Mouse (Mus musculus): ENCODE measurements around the gene Susd6. TPM values are rescaled to one million over a fixed set of nuclear protein-coding genes. Genes with fewer than 3 reads are reported as not detected.

Gene Susd6
- polyA plus RNA-seq, 1 experiment from 2014 or later = 16.1 TPM

- no peak overlapping the region for H3K9ac ChIP-seq (ENCODE audit: low read depth, low read length)
- no peaks in the 10 kb centered on the region for H3K36me3 ChIP-seq (ENCODE audit: insufficient read depth, low read length)
- 18% methylated on average over 7 of the region's 7 CpGs for WGBS
- peak; percentile 42; the same call in 1 of the 2 replicates for ATAC-seq (replicated peaks; ENCODE audit: low FRiP score, low read depth)
- no peaks in the 10 kb centered on the region for H3K9me3 ChIP-seq (replicated peaks; ENCODE audit: low read length)
- H3K27ac ChIP-seq = peak overlapping the region; percentile 19; the same call in 1 of the 2 replicates
- no peak overlapping the region for H3K4me2 ChIP-seq (ENCODE audit: low read length)
- no peaks in the 10 kb centered on the region for H3K27me3 ChIP-seq (ENCODE audit: insufficient read depth, low read length)
- H3K4me3 ChIP-seq (replicated peaks; ENCODE audit: low read depth, low read length) = no peak overlapping the region
- TF ChIP-seq CTCF (IDR thresholded peaks at IDR 0.05; ENCODE audit: low read depth) = no peak
- peak; percentile 50 for DNase-seq (ENCODE audit: low spot score)
- H3K4me1 ChIP-seq (replicated peaks; ENCODE audit: insufficient read depth, low read length) = no peaks in the 10 kb centered on the region
Measured at GRCm38 (mm10) chr12:80925919-80926318, 135.6 kb downstream of the Susd6 start.

- Histone ChIP-seq H3K36me3 (ENCODE audit: insufficient read depth, low read length) (no peaks in the 10 kb centered on the region), H3K4me3 (replicated peaks; ENCODE audit: low read depth, low read length) (no peak overlapping the region), H3K27me3 (ENCODE audit: insufficient read depth, low read length) (no peaks in the 10 kb centered on the region), H3K4me2 (ENCODE audit: low read length) (no peak overlapping the region), H3K4me1 (replicated peaks; ENCODE audit: insufficient read depth, low read length) (no peaks in the 10 kb centered on the region), H3K9ac (ENCODE audit: low read depth, low read length) (no peak overlapping the region), H3K9me3 (replicated peaks; ENCODE audit: low read length) (no peaks in the 10 kb centered on the region), H3K27ac (no peak overlapping the region)
- 80% methylated on average over 4 of the region's 4 CpGs for WGBS
- ATAC-seq (replicated peaks; ENCODE audit: low FRiP score, low read depth) (no peak), DNase-seq (ENCODE audit: low spot score) (no peak)
- no peak for TF ChIP-seq CTCF (IDR thresholded peaks at IDR 0.05; ENCODE audit: low read depth)
Measured at GRCm38 (mm10) chr12:80926550-80926949, 136.2 kb downstream of the Susd6 start.

GRCm38 (mm10) chr12:80927518-80927917 lies 137.2 kb downstream of the Susd6 start:
- H3K9me3 ChIP-seq (replicated peaks; ENCODE audit: low read length) = no peaks in the 10 kb centered on the region
- no peak overlapping the region for H3K4me2 ChIP-seq (ENCODE audit: low read length)
- 67% methylated on average over 1 of the region's 1 CpGs for WGBS
- no peak overlapping the region for H3K27ac ChIP-seq
- H3K4me3 ChIP-seq (replicated peaks; ENCODE audit: low read depth, low read length) = no peak overlapping the region
- no peak for DNase-seq (ENCODE audit: low spot score)
- H3K4me1 ChIP-seq (replicated peaks; ENCODE audit: insufficient read depth, low read length) = no peaks in the 10 kb centered on the region
- no peaks in the 10 kb centered on the region for H3K27me3 ChIP-seq (ENCODE audit: insufficient read depth, low read length)
- no peak for TF ChIP-seq CTCF (IDR thresholded peaks at IDR 0.05; ENCODE audit: low read depth)
- no peak for ATAC-seq (replicated peaks; ENCODE audit: low FRiP score, low read depth)
- H3K9ac ChIP-seq (ENCODE audit: low read depth, low read length) = no peak overlapping the region
- H3K36me3 ChIP-seq (ENCODE audit: insufficient read depth, low read length) = no peaks in the 10 kb centered on the region

- no peak for DNase-seq (ENCODE audit: low spot score)
Measured at GRCm38 (mm10) chr12:80928881-80929280, 138.6 kb downstream of the Susd6 start.

GRCm38 (mm10) chr12:80930141-80930540 lies 139.8 kb downstream of the Susd6 start:
- DNase-seq (ENCODE audit: low spot score) (peak; percentile 38), ATAC-seq (replicated peaks; ENCODE audit: low FRiP score, low read depth) (peak; percentile 75)
- no peaks in the 10 kb centered on the region for H3K9me3 ChIP-seq (replicated peaks; ENCODE audit: low read length)
- H3K4me1 ChIP-seq (replicated peaks; ENCODE audit: insufficient read depth, low read length) = no peaks in the 10 kb centered on the region
- WGBS = 68% methylated on average over 7 of the region's 7 CpGs
- H3K9ac ChIP-seq (ENCODE audit: low read depth, low read length) = no peak overlapping the region
- no peaks in the 10 kb centered on the region for H3K36me3 ChIP-seq (ENCODE audit: insufficient read depth, low read length)
- H3K4me2 ChIP-seq (ENCODE audit: low read length) = no peak overlapping the region
- no peak overlapping the region for H3K4me3 ChIP-seq (replicated peaks; ENCODE audit: low read depth, low read length)
- H3K27me3 ChIP-seq (ENCODE audit: insufficient read depth, low read length) = no peaks in the 10 kb centered on the region
- no peak for TF ChIP-seq CTCF (IDR thresholded peaks at IDR 0.05; ENCODE audit: low read depth)
- no peak overlapping the region for H3K27ac ChIP-seq

More at GRCm38 (mm10) chr12:80928881-80929280, 138.6 kb downstream of the Susd6 start:
- Histone ChIP-seq H3K9ac (ENCODE audit: low read depth, low read length) (no peak overlapping the region), H3K27ac (peak overlapping the region; percentile 37; the same call in 1 of the 2 replicates), H3K4me2 (ENCODE audit: low read length) (no peak overlapping the region), H3K27me3 (ENCODE audit: insufficient read depth, low read length) (no peaks in the 10 kb centered on the region), H3K36me3 (ENCODE audit: insufficient read depth, low read length) (no peaks in the 10 kb centered on the region), H3K9me3 (replicated peaks; ENCODE audit: low read length) (no peaks in the 10 kb centered on the region), H3K4me1 (replicated peaks; ENCODE audit: insufficient read depth, low read length) (no peaks in the 10 kb centered on the region), H3K4me3 (replicated peaks; ENCODE audit: low read depth, low read length) (no peak overlapping the region)
- no peak for ATAC-seq (replicated peaks; ENCODE audit: low FRiP score, low read depth)
- no peak for TF ChIP-seq CTCF (IDR thresholded peaks at IDR 0.05; ENCODE audit: low read depth)
- WGBS = 64% methylated on average over 3 of the region's 3 CpGs

Other genes with a start within 250 kb of the Susd6 start
- 21.1 and 21.2 TPM in 2 replicates for gene Slc39a9, start 146.6 kb upstream of the Susd6 start, polyA plus RNA-seq (2015; fragmentation: Nextera tagmentation; extraction: Ambion mirVana)
- gene Erh, start 146.2 kb upstream of the Susd6 start, polyA plus RNA-seq (2015; fragmentation: Nextera tagmentation; extraction: Ambion mirVana) = 210 and 215 TPM in 2 replicates
- gene Plekhd1, start 97.9 kb upstream of the Susd6 start, polyA plus RNA-seq (2015; fragmentation: Nextera tagmentation; extraction: Ambion mirVana) = 3.5 and 4.0 TPM in 2 replicates
- 0.08 and 0.09 TPM in 2 replicates for gene Ccdc177, start 29.8 kb upstream of the Susd6 start, polyA plus RNA-seq (2015; fragmentation: Nextera tagmentation; extraction: Ambion mirVana)
- 659 and 670 TPM in 2 replicates for gene Srsf5, start 155.0 kb downstream of the Susd6 start, polyA plus RNA-seq (2015; fragmentation: Nextera tagmentation; extraction: Ambion mirVana)
- 1.7 and 4.0 TPM in 2 replicates for gene Slc10a1, start 178.2 kb downstream of the Susd6 start, polyA plus RNA-seq (2015; fragmentation: Nextera tagmentation; extraction: Ambion mirVana)
- 0.57 and 0.72 TPM in 2 replicates for gene Smoc1, start 236.3 kb downstream of the Susd6 start, polyA plus RNA-seq (2015; fragmentation: Nextera tagmentation; extraction: Ambion mirVana)

Measured in kidney, postnatal 0 days (tissue).